Mouse (Mus musculus) heart, embryonic 14.5 days (tissue): ENCODE results near the gene Il3. TPM values are rescaled to one million over a fixed set of nuclear protein-coding genes. Genes with fewer than 3 reads are reported as not detected.

Experiments used
- ATAC-seq: fragments of 200-750 bp; cut with Nextera tagmentation; 2 replicates; pipeline ENCODE4 v1.8.0; 2017; ENCODE audit warnings: low read depth, moderate TSS enrichment; ENCODE audit not compliant: insufficient number of reproducible peaks, insufficient read depth, low FRiP score
- H3K27ac ChIP-seq, 2 experiments: fragments of 200-500 bp in 1 of 2; fragments of 300-500 bp in 1 of 2; sonication (generic) in 1 of 2; replicated peaks in 1 of 2; 2 replicates each; pipeline ENCODE4 v1.5.1; 2012 to 2014; ENCODE audit warnings: low read depth in 2 of 2, low read length in 2 of 2, control low read depth in 1 of 2, mild to moderate bottlenecking in 1 of 2, mixed read lengths in 1 of 2; ENCODE audit not compliant: control insufficient read depth in 1 of 2, insufficient read depth in 1 of 2
- H3K27me3 ChIP-seq: fragments of 300-500 bp; sonication (generic); 2 replicates; pipeline ENCODE4 v1.6.1; 2014; ENCODE audit warnings: mild to moderate bottlenecking, low read length, control low read depth; ENCODE audit not compliant: control insufficient read depth, insufficient read depth
- H3K36me3 ChIP-seq: fragments of 300-500 bp; sonication (generic); 2 replicates; pipeline ENCODE4 v1.6.1; 2014; ENCODE audit warnings: mild to moderate bottlenecking, control low read depth, low read length, mixed read lengths; ENCODE audit not compliant: control insufficient read depth, insufficient read depth
- H3K4me1 ChIP-seq, 2 experiments: fragments of 200-500 bp in 1 of 2; fragments of 300-500 bp in 1 of 2; sonication (generic) in 1 of 2; 2 replicates each; pipeline ENCODE4 v1.6.1; 2012 to 2014; ENCODE audit warnings: low read length in 2 of 2, control low read depth in 1 of 2, mixed read lengths in 1 of 2; ENCODE audit not compliant: control insufficient read depth in 2 of 2, insufficient read depth in 2 of 2
- H3K4me2 ChIP-seq: fragments of 300-500 bp; sonication (generic); 2 replicates; pipeline ENCODE4 v1.6.1; 2014; ENCODE audit warnings: mild to moderate bottlenecking, low read length
- H3K4me3 ChIP-seq, 2 experiments: fragments of 200-500 bp in 1 of 2; fragments of 300-500 bp in 1 of 2; sonication (generic) in 1 of 2; 2 replicates each; pipeline ENCODE4 v1.5.1; 2012 to 2014; ENCODE audit warnings: low read length in 2 of 2, mild to moderate bottlenecking in 2 of 2, control low read depth in 1 of 2, low read depth in 1 of 2, moderate library complexity in 1 of 2; ENCODE audit not compliant: control insufficient read depth in 1 of 2, insufficient read depth in 1 of 2
- H3K9ac ChIP-seq: fragments of 300-500 bp; sonication (generic); 2 replicates; pipeline ENCODE4 v1.6.1; 2014; ENCODE audit warnings: mild to moderate bottlenecking, low read length
- H3K9me3 ChIP-seq: fragments of 300-500 bp; sonication (generic); 2 replicates; pipeline ENCODE4 v1.6.1; 2016; ENCODE audit warnings: low read length, control low read depth; ENCODE audit not compliant: control insufficient read depth
- WGBS: fragments of 180-500 bp; shearing (Covaris S2); extraction: QIAGEN DNeasy Blood & Tissue Kit; methylation state at CpG from one replicate; pipeline ENCODE4 v1.1.7; 2014; 5-methylcytosine and 5-hydroxymethylcytosine counted together
- polyA plus RNA-seq: library from polyadenylated mRNA; unstranded; fragments of >200 nt; fragmentation: Nextera tagmentation; extraction: Ambion mirVana; gene quantifications from 2 replicates; pipeline ENCODE4 v1.2.1, GENCODE M21; 2014

Gene Il3
- polyA plus RNA-seq, 1 experiment from 2014 or later = not detected

- Histone ChIP-seq H3K27me3 (peaks cover 27% of the 10 kb centered on the region), H3K36me3 (no peaks in the 10 kb centered on the region), H3K4me3 (no peak overlapping the region), H3K9me3 (no peaks in the 10 kb centered on the region), H3K27ac (no peak overlapping the region), H3K9ac (no peak overlapping the region), H3K4me2 (no peak overlapping the region), H3K4me1 (peaks cover 0 to 8% of the 10 kb centered on the region in 2 experiments; a peak in 3 of 4 replicates)
- 62% methylated on average over 7 of the region's 7 CpGs for WGBS
- ATAC-seq = no peak
Measured at GRCm38 (mm10) chr11:54307139-54307816, 40.2 kb upstream of the Il3 start.

- H3K27me3 ChIP-seq = peaks cover 31% of the 10 kb centered on the region
- H3K36me3 ChIP-seq = no peaks in the 10 kb centered on the region
- no peak overlapping the region for H3K9ac ChIP-seq
- 73% methylated on average over 3 of the region's 3 CpGs for WGBS
- H3K4me3 ChIP-seq = no peak overlapping the region
- H3K4me1 ChIP-seq = peaks cover 0 to 8% of the 10 kb centered on the region in 2 experiments; a peak in 3 of 4 replicates
- H3K27ac ChIP-seq = no peak overlapping the region
- ATAC-seq = no peak
- H3K9me3 ChIP-seq = no peaks in the 10 kb centered on the region
- no peak overlapping the region for H3K4me2 ChIP-seq
Measured at GRCm38 (mm10) chr11:54305331-54305730, 38.3 kb upstream of the Il3 start.

GRCm38 (mm10) chr11:54304471-54304873 lies 37.4 kb upstream of the Il3 start:
- 5% methylated on average over 7 of the region's 7 CpGs for WGBS
- H3K27me3 ChIP-seq = peaks cover 31% of the 10 kb centered on the region
- no peaks in the 10 kb centered on the region for H3K9me3 ChIP-seq
- no peak overlapping the region for H3K27ac ChIP-seq
- ATAC-seq = no peak
- H3K4me3 ChIP-seq = peak overlapping the region; percentile 47 to 50
- H3K36me3 ChIP-seq = no peaks in the 10 kb centered on the region
- peaks cover 0 to 8% of the 10 kb centered on the region in 2 experiments; a peak in 3 of 4 replicates for H3K4me1 ChIP-seq
- H3K4me2 ChIP-seq = peak overlapping the region; percentile 95
- H3K9ac ChIP-seq = 0 out of 2 replicates have a peak overlapping the region, but pooled peaks have one; percentile 50

GRCm38 (mm10) chr11:54303728-54304470 lies 36.8 kb upstream of the Il3 start, which contains the start of gene Acsl6:
Acsl6 (plus strand) TSS chr11:54303798.
- Histone ChIP-seq H3K27me3 (peaks cover 31% of the 10 kb centered on the region), H3K9ac (0 out of 2 replicates have a peak within 1 kb of the TSS, but pooled peaks have one; percentile 50), H3K4me3 (peak within 1 kb of the TSS; percentile 47 to 50), H3K4me1 (peaks cover 0 to 8% of the 10 kb centered on the region in 2 experiments; a peak in 3 of 4 replicates), H3K27ac (no peak within 1 kb of the TSS), H3K9me3 (0 out of 2 replicates have a peak, but pooled peaks cover 3% of the 10 kb centered on the region), H3K4me2 (peak within 1 kb of the TSS; percentile 95), H3K36me3 (no peaks in the 10 kb centered on the region)
- ATAC-seq = no peak
- WGBS = under 1% methylated on average over 58 of the region's 59 CpGs

- WGBS = 17% methylated on average over 6 of the region's 6 CpGs
- 0 out of 2 replicates have a peak, but pooled peaks cover 3% of the 10 kb centered on the region for H3K9me3 ChIP-seq
- no peak overlapping the region; the same call in 1 of the 2 replicates for H3K4me2 ChIP-seq
- H3K27me3 ChIP-seq = peaks cover 31% of the 10 kb centered on the region
- ATAC-seq = no peak
- no peaks in the 10 kb centered on the region for H3K36me3 ChIP-seq
- H3K27ac ChIP-seq = no peak overlapping the region
- H3K4me3 ChIP-seq = no peak overlapping the region; a peak in 1 of 4 replicates
- H3K4me1 ChIP-seq = peaks cover 0 to 8% of the 10 kb centered on the region in 2 experiments; a peak in 3 of 4 replicates
- H3K9ac ChIP-seq = no peak overlapping the region
Measured at GRCm38 (mm10) chr11:54303076-54303727, 36.1 kb upstream of the Il3 start.

GRCm38 (mm10) chr11:54302606-54303005 lies 35.5 kb upstream of the Il3 start:
- H3K9ac ChIP-seq = no peak overlapping the region
- peaks cover 0 to 8% of the 10 kb centered on the region in 2 experiments; a peak in 3 of 4 replicates for H3K4me1 ChIP-seq
- no peaks in the 10 kb centered on the region for H3K36me3 ChIP-seq
- no peak for ATAC-seq
- no peak overlapping the region for H3K27ac ChIP-seq
- H3K9me3 ChIP-seq = peaks cover 7% of the 10 kb centered on the region; the same call in 1 of the 2 replicates
- H3K27me3 ChIP-seq = peaks cover 31% of the 10 kb centered on the region
- no peak overlapping the region for H3K4me3 ChIP-seq
- 78% methylated on average over 3 of the region's 3 CpGs for WGBS
- H3K4me2 ChIP-seq = no peak overlapping the region

GRCm38 (mm10) chr11:54301994-54302393 lies 34.9 kb upstream of the Il3 start:
- no peaks in the 10 kb centered on the region for H3K36me3 ChIP-seq
- no peak for ATAC-seq
- no peak overlapping the region for H3K4me3 ChIP-seq
- no peak overlapping the region for H3K27ac ChIP-seq
- peaks cover 31% of the 10 kb centered on the region for H3K27me3 ChIP-seq
- 68% methylated on average over 8 of the region's 8 CpGs for WGBS
- H3K4me1 ChIP-seq = peaks cover 0 to 8% of the 10 kb centered on the region in 2 experiments; a peak in 3 of 4 replicates
- no peak overlapping the region for H3K9ac ChIP-seq
- H3K9me3 ChIP-seq = peaks cover 7% of the 10 kb centered on the region; the same call in 1 of the 2 replicates
- no peak overlapping the region for H3K4me2 ChIP-seq
